Mouse (Mus musculus) lung, postnatal 0 days (tissue): ENCODE data around the gene Cox6a2. TPM values are rescaled to one million over a fixed set of nuclear protein-coding genes. Genes with fewer than 3 reads are reported as not detected.

Experiments used
- ATAC-seq: fragments of 200-750 bp; cut with Nextera tagmentation; 2 replicates; pipeline ENCODE4 v1.8.0; 2017; ENCODE audit warnings: moderate library complexity
- DNase-seq: peaks from one replicate; pipeline ENCODE4 v3.0.0-alpha.2; 2016; ENCODE audit warnings: low spot score
- H3K27ac ChIP-seq: fragments of 300-500 bp; sonication (generic); 2 replicates; pipeline ENCODE4 v1.5.1; 2014; ENCODE audit warnings: antibody characterized with exemption, mild to moderate bottlenecking, low read length, mixed read lengths
- H3K27me3 ChIP-seq: fragments of 300-500 bp; sonication (generic); replicated peaks from 2 replicates; pipeline ENCODE4 v1.6.1; 2014; ENCODE audit warnings: low read length, mixed read lengths; ENCODE audit not compliant: insufficient read depth
- H3K36me3 ChIP-seq: fragments of 300-500 bp; sonication (generic); 2 replicates; pipeline ENCODE4 v1.6.1; 2014; ENCODE audit warnings: low read length, mixed read lengths; ENCODE audit not compliant: insufficient read depth
- H3K4me1 ChIP-seq: fragments of 300-500 bp; sonication (generic); 2 replicates; pipeline ENCODE4 v1.6.1; 2014; ENCODE audit warnings: antibody characterized with exemption, low read depth, low read length, mixed read lengths; ENCODE audit not compliant: insufficient read depth
- H3K4me2 ChIP-seq: fragments of 300-500 bp; sonication (generic); replicated peaks from 2 replicates; pipeline ENCODE4 v1.6.1; 2014; ENCODE audit warnings: low read depth, mild to moderate bottlenecking, low read length, moderate library complexity, mixed read lengths
- H3K4me3 ChIP-seq: fragments of 300-500 bp; sonication (generic); 2 replicates; pipeline ENCODE4 v1.5.1; 2014; ENCODE audit warnings: low read depth, low read length
- H3K9ac ChIP-seq: fragments of 300-500 bp; sonication (generic); replicated peaks from 2 replicates; pipeline ENCODE4 v1.6.1; 2014; ENCODE audit warnings: low read depth, mild to moderate bottlenecking
- H3K9me3 ChIP-seq: fragments of 300-500 bp; sonication (generic); 2 replicates; pipeline ENCODE4 v1.6.1; 2016; ENCODE audit warnings: low read length, mixed read lengths
- CTCF ChIP-seq: IDR thresholded peaks from 2 replicates; pipeline ENCODE4 v1.5.1; 2016; ENCODE audit warnings: antibody characterized with exemption, mild to moderate bottlenecking
- EP300 ChIP-seq: IDR thresholded peaks from 2 replicates; pipeline ENCODE4 v1.6.1; 2016; ENCODE audit warnings: antibody characterized with exemption, mild to moderate bottlenecking, control low read depth
- WGBS: fragments of 180-500 bp; shearing (Covaris S2); extraction: QIAGEN DNeasy Blood & Tissue Kit; methylation state at CpG from one replicate; pipeline ENCODE4 v1.1.7; 2014; 5-methylcytosine and 5-hydroxymethylcytosine counted together
- polyA plus RNA-seq: library from polyadenylated mRNA; unstranded; fragments of >200 nt; fragmentation: Nextera tagmentation; extraction: Ambion mirVana; gene quantifications from 2 replicates; pipeline ENCODE4 v1.2.1, GENCODE M21; 2015

Gene Cox6a2
- polyA plus RNA-seq, 1 experiment from 2014 or later = 27.8 TPM

- no peaks in the 10 kb centered on the region for H3K36me3 ChIP-seq
- H3K27me3 ChIP-seq = no peaks in the 10 kb centered on the region
- H3K4me1 ChIP-seq = no peaks in the 10 kb centered on the region
- WGBS = 54% methylated on average over 4 of the region's 4 CpGs
- H3K9ac ChIP-seq = no peak overlapping the region
- DNase-seq (no peak), ATAC-seq (no peak)
- H3K27ac ChIP-seq = no peak overlapping the region
- no peak overlapping the region for H3K4me3 ChIP-seq
- TF ChIP-seq CTCF (no peak), EP300 (no peak)
- H3K4me2 ChIP-seq = no peak overlapping the region
- no peaks in the 10 kb centered on the region for H3K9me3 ChIP-seq
These were observed 13.8 kb upstream of the Cox6a2 start for GRCm38 (mm10) chr7:128219952-128220351.

- DNase-seq (no peak), ATAC-seq (no peak)
- TF ChIP-seq CTCF (no peak), EP300 (no peak)
These were observed 3.6 kb upstream of the Cox6a2 start for GRCm38 (mm10) chr7:128209826-128210225.

GRCm38 (mm10) chr7:128208187-128208586 lies 2.0 kb upstream of the Cox6a2 start:
- no peaks in the 10 kb centered on the region for H3K36me3 ChIP-seq
- no peaks in the 10 kb centered on the region for H3K4me1 ChIP-seq
- no peak overlapping the region for H3K4me3 ChIP-seq
- TF ChIP-seq CTCF (peak; percentile 94), EP300 (no peak)
- no peaks in the 10 kb centered on the region for H3K9me3 ChIP-seq
- ATAC-seq (peak; percentile 38), DNase-seq (peak; percentile 86)
- no peak overlapping the region for H3K4me2 ChIP-seq
- H3K9ac ChIP-seq = no peak overlapping the region
- H3K27me3 ChIP-seq = no peaks in the 10 kb centered on the region
- H3K27ac ChIP-seq = no peak overlapping the region
- 6% methylated on average over 4 of the region's 4 CpGs for WGBS

More at GRCm38 (mm10) chr7:128209826-128210225, 3.6 kb upstream of the Cox6a2 start:
- Histone ChIP-seq H3K27ac (no peak overlapping the region), H3K9ac (no peak overlapping the region), H3K4me1 (no peaks in the 10 kb centered on the region), H3K9me3 (no peaks in the 10 kb centered on the region), H3K4me3 (no peak overlapping the region), H3K36me3 (no peaks in the 10 kb centered on the region), H3K4me2 (no peak overlapping the region), H3K27me3 (no peaks in the 10 kb centered on the region)
- 35% methylated on average over 3 of the region's 3 CpGs for WGBS

GRCm38 (mm10) chr7:128205695-128206094 lies 492 bp downstream of the Cox6a2 start:
- ATAC-seq = no peak
- H3K4me2 ChIP-seq = no peak overlapping the region
- WGBS = 74% methylated on average over 18 of the region's 18 CpGs

GRCm38 (mm10) chr7:128204179-128204578 lies 2.0 kb downstream of the Cox6a2 start:
- Histone ChIP-seq H3K4me2 (no peak overlapping the region), H3K9ac (no peak overlapping the region), H3K4me1 (no peaks in the 10 kb centered on the region), H3K9me3 (no peaks in the 10 kb centered on the region), H3K36me3 (no peaks in the 10 kb centered on the region), H3K27ac (no peak overlapping the region), H3K4me3 (no peak overlapping the region), H3K27me3 (no peaks in the 10 kb centered on the region)
- TF ChIP-seq EP300 = no peak
- no peak for TF ChIP-seq CTCF
- DNase-seq (no peak), ATAC-seq (no peak)
- WGBS = 90% methylated on average over 8 of the region's 8 CpGs

More at GRCm38 (mm10) chr7:128205695-128206094, 492 bp downstream of the Cox6a2 start:
- H3K27ac ChIP-seq = no peak overlapping the region
- H3K9ac ChIP-seq = no peak overlapping the region
- no peak overlapping the region for H3K4me3 ChIP-seq
- TF ChIP-seq CTCF (no peak), EP300 (no peak)
- no peaks in the 10 kb centered on the region for H3K27me3 ChIP-seq
- no peaks in the 10 kb centered on the region for H3K9me3 ChIP-seq
- no peaks in the 10 kb centered on the region for H3K4me1 ChIP-seq
- H3K36me3 ChIP-seq = no peaks in the 10 kb centered on the region
- no peak for DNase-seq

- ATAC-seq = no peak
- no peaks in the 10 kb centered on the region for H3K9me3 ChIP-seq
These were observed 3.1 kb downstream of the Cox6a2 start for GRCm38 (mm10) chr7:128203071-128203470.

GRCm38 (mm10) chr7:128201607-128202006 lies 4.6 kb downstream of the Cox6a2 start:
- Histone ChIP-seq H3K4me2 (no peak overlapping the region), H3K4me3 (no peak overlapping the region), H3K27me3 (no peaks in the 10 kb centered on the region), H3K27ac (no peak overlapping the region), H3K4me1 (no peaks in the 10 kb centered on the region), H3K36me3 (no peaks in the 10 kb centered on the region), H3K9me3 (no peaks in the 10 kb centered on the region), H3K9ac (no peak overlapping the region)
- 81% methylated on average over 9 of the region's 9 CpGs for WGBS
- ATAC-seq (no peak), DNase-seq (no peak)
- TF ChIP-seq CTCF = no peak
- TF ChIP-seq EP300 = no peak

More at GRCm38 (mm10) chr7:128203071-128203470, 3.1 kb downstream of the Cox6a2 start:
- H3K4me2 ChIP-seq = no peak overlapping the region
- no peak for DNase-seq
- H3K4me1 ChIP-seq = no peaks in the 10 kb centered on the region
- H3K27ac ChIP-seq = no peak overlapping the region
- H3K9ac ChIP-seq = no peak overlapping the region
- H3K27me3 ChIP-seq = no peaks in the 10 kb centered on the region
- no peak overlapping the region for H3K4me3 ChIP-seq
- no peak for TF ChIP-seq EP300
- TF ChIP-seq CTCF = no peak
- H3K36me3 ChIP-seq = no peaks in the 10 kb centered on the region
- WGBS = 78% methylated on average over 9 of the region's 9 CpGs
